Mouse (Mus musculus) ES-Bruce4 (cell line): ENCODE results near the gene Cdh4. TPM values are rescaled to one million over a fixed set of nuclear protein-coding genes. Genes with fewer than 3 reads are reported as not detected.

Experiments used
- H3K27ac ChIP-seq: 2 replicates; pipeline ENCODE4 v1.5.1; 2012; ENCODE audit warnings: low read length, inconsistent platforms; ENCODE audit not compliant: insufficient read depth
- H3K27me3 ChIP-seq: 2 replicates; pipeline ENCODE4 v1.6.1; 2012; ENCODE audit warnings: mild to moderate bottlenecking, low read length, inconsistent platforms; ENCODE audit not compliant: control insufficient read depth, poor library complexity, insufficient read depth, severe bottlenecking
- H3K36me3 ChIP-seq: 2 replicates; pipeline ENCODE4 v1.6.1; 2012; ENCODE audit warnings: inconsistent platforms, mild to moderate bottlenecking, low read length, moderate library complexity; ENCODE audit not compliant: control insufficient read depth, poor library complexity, insufficient read depth, severe bottlenecking
- H3K4me1 ChIP-seq: one replicate; pipeline ENCODE4 v1.8.1; 2011; ENCODE audit warnings: low read length; ENCODE audit not compliant: control insufficient read depth, insufficient read depth
- H3K4me3 ChIP-seq: 2 replicates; pipeline ENCODE4 v1.5.1; 2011; ENCODE audit warnings: low read depth, mild to moderate bottlenecking, low read length
- H3K9ac ChIP-seq: 2 replicates; pipeline ENCODE4 v1.6.1; 2012; ENCODE audit warnings: low read depth, mild to moderate bottlenecking, inconsistent platforms; ENCODE audit not compliant: poor library complexity, severe bottlenecking
- H3K9me3 ChIP-seq: replicated peaks from 2 replicates; pipeline ENCODE4 v1.6.1; 2012; ENCODE audit warnings: mild to moderate bottlenecking, low read length, inconsistent platforms; ENCODE audit not compliant: control insufficient read depth, poor library complexity, insufficient read depth, severe bottlenecking
- CTCF ChIP-seq: IDR thresholded peaks from one replicate; pipeline ENCODE4 v1.8.1; 2011; ENCODE audit warnings: low read depth, low read length
- EP300 ChIP-seq: IDR thresholded peaks from 2 replicates; pipeline ENCODE4 v1.6.1; 2011; ENCODE audit warnings: low read depth, low read length; ENCODE audit not compliant: insufficient read depth
- POLR2A ChIP-seq: IDR thresholded peaks from one replicate; pipeline ENCODE4 v1.8.1; 2011; ENCODE audit warnings: low read length; ENCODE audit not compliant: insufficient read depth
- polyA plus RNA-seq: library from polyadenylated mRNA; stranded (reverse); fragments of >200 nt; gene quantifications from 2 replicates; pipeline ENCODE4 v1.2.4, GENCODE M21; 2011; ENCODE audit warnings: low read depth; ENCODE audit not compliant: missing spikeins, insufficient read depth, insufficient read length

Gene Cdh4
- polyA plus RNA-seq, 1 experiment = 1.4 TPM

GRCm38 (mm10) chr2:179581058-179581457 lies 138.8 kb downstream of the Cdh4 start:
- no peaks in the 10 kb centered on the region for H3K9me3 ChIP-seq
- H3K4me1 ChIP-seq = peaks cover 10% of the 10 kb centered on the region
- no peak overlapping the region for H3K4me3 ChIP-seq
- TF ChIP-seq EP300 = no peak
- no peak for TF ChIP-seq POLR2A
- TF ChIP-seq CTCF = no peak
- no peak overlapping the region for H3K27ac ChIP-seq
- no peaks in the 10 kb centered on the region for H3K27me3 ChIP-seq
- no peak overlapping the region for H3K9ac ChIP-seq
- H3K36me3 ChIP-seq = no peaks in the 10 kb centered on the region

GRCm38 (mm10) chr2:179582966-179583365 lies 140.7 kb downstream of the Cdh4 start:
- Histone ChIP-seq H3K4me3 (no peak overlapping the region), H3K27me3 (no peaks in the 10 kb centered on the region), H3K36me3 (no peaks in the 10 kb centered on the region), H3K27ac (no peak overlapping the region), H3K4me1 (peaks cover 10% of the 10 kb centered on the region), H3K9me3 (no peaks in the 10 kb centered on the region), H3K9ac (no peak overlapping the region)
- no peak for TF ChIP-seq CTCF
- TF ChIP-seq EP300 = no peak
- no peak for TF ChIP-seq POLR2A

GRCm38 (mm10) chr2:179584672-179585071 lies 142.4 kb downstream of the Cdh4 start:
- no peak for TF ChIP-seq POLR2A
- no peak for TF ChIP-seq CTCF
- no peak for TF ChIP-seq EP300
- Histone ChIP-seq H3K27me3 (no peaks in the 10 kb centered on the region), H3K36me3 (no peaks in the 10 kb centered on the region), H3K4me3 (no peak overlapping the region), H3K4me1 (peaks cover 5% of the 10 kb centered on the region), H3K27ac (no peak overlapping the region), H3K9me3 (no peaks in the 10 kb centered on the region), H3K9ac (no peak overlapping the region)

GRCm38 (mm10) chr2:179586436-179586835 lies 144.2 kb downstream of the Cdh4 start:
- TF ChIP-seq POLR2A (no peak), CTCF (no peak), EP300 (no peak)

GRCm38 (mm10) chr2:179587069-179587468 lies 144.8 kb downstream of the Cdh4 start:
- H3K27me3 ChIP-seq = no peaks in the 10 kb centered on the region
- no peaks in the 10 kb centered on the region for H3K4me1 ChIP-seq
- H3K9me3 ChIP-seq = no peaks in the 10 kb centered on the region
- no peak overlapping the region for H3K9ac ChIP-seq
- TF ChIP-seq EP300 = no peak
- no peak for TF ChIP-seq CTCF
- no peak for TF ChIP-seq POLR2A
- no peaks in the 10 kb centered on the region for H3K36me3 ChIP-seq
- H3K27ac ChIP-seq = no peak overlapping the region
- H3K4me3 ChIP-seq = no peak overlapping the region

More at GRCm38 (mm10) chr2:179586436-179586835, 144.2 kb downstream of the Cdh4 start:
- no peak overlapping the region for H3K9ac ChIP-seq
- no peaks in the 10 kb centered on the region for H3K9me3 ChIP-seq
- no peaks in the 10 kb centered on the region for H3K4me1 ChIP-seq
- H3K27me3 ChIP-seq = no peaks in the 10 kb centered on the region
- no peaks in the 10 kb centered on the region for H3K36me3 ChIP-seq
- H3K4me3 ChIP-seq = no peak overlapping the region
- no peak overlapping the region for H3K27ac ChIP-seq

- Histone ChIP-seq H3K9ac (no peak overlapping the region), H3K4me1 (no peaks in the 10 kb centered on the region), H3K36me3 (no peaks in the 10 kb centered on the region), H3K27ac (no peak overlapping the region), H3K9me3 (no peaks in the 10 kb centered on the region), H3K27me3 (no peaks in the 10 kb centered on the region), H3K4me3 (no peak overlapping the region)
- TF ChIP-seq EP300 (no peak), POLR2A (no peak), CTCF (no peak)
Measured at GRCm38 (mm10) chr2:179591661-179592060, 149.4 kb downstream of the Cdh4 start.
